Mouse (Mus musculus): ENCODE measurements around the gene Max.
A peak's percentile ranks its signal among the peaks of the same experiment; 100 is the strongest.

Max gene

DNA sequence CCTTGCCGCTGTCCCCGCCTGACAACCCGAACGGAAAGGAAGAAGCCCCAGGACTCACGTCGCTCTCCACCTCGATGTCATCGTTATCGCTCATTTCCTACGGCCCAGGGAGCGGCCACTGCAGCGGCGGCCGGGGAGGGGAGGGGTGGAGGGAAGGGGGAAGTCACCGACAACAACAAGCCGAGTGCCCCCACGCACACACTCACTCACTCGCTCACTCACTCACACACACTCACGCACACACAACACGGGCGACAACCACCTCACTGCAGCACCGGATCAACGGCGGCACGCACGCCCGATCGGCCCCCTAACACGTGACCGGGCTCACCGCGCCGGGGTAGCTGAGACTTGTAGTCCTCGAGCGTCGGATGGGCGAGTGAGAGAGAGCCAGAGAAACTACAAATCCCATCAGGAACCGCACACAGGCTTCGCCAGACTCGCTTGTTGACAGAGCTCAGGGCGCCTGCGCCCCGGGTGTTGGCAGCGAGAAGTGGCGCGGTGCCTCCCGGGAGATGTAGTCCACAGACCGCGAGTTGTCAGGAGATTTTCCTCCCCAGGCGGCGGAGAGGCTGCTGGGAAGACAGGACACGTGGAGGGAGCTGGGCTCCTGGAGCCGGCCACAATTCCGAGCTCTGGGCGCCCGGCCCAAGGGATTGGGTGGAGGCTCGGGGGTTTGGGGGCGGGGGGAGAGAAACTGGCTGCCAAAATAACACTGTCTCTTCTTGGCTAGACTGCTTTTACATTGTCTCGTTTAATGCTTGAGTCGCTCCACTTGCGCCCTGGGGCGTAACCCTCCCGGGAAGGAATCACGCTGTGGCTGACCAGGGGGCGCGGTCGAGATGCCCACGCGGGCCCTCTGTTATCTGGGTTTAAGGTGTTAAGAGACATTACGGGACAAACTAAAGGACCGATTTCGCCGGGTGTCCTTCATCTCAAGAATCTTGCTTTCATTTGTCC, at the start of gene Max:
TSS of gene Max (minus strand) at position 270 of the 960 bp plus-strand sequence.
- DNase-seq (ENCODE audit: low spot score): peak; percentile 93

DNA sequence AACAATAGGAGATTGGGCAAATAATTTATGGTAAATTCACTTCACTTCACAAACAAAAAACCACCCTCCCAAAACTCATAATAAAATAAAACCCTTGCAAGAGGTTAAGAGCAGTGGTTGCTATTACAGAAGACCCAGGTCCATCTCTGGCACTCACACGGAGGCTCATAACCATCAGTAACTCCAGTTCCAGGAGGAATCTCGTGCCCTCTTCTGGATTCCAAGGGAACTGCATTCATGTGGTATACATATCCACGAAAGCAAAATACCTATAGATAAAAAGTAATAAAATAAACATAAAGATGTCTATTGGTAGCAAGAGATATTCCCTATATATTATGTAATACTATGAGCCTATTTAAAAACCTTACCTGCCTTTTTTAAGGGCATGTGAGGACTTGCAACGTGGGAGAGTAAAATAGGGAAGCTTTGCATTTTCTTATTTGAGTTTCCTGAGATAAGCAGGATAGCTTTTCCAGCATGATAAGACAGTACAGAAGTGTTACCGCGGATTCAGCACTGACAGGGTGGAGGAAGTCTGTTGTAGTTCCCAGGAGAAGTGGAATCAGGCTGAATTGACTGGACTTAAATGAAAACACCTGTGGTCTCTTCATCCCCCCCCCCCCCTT, 49.2 kb upstream of the Max start:
- DNase-seq (ENCODE audit: low spot score): no peak

DNA sequence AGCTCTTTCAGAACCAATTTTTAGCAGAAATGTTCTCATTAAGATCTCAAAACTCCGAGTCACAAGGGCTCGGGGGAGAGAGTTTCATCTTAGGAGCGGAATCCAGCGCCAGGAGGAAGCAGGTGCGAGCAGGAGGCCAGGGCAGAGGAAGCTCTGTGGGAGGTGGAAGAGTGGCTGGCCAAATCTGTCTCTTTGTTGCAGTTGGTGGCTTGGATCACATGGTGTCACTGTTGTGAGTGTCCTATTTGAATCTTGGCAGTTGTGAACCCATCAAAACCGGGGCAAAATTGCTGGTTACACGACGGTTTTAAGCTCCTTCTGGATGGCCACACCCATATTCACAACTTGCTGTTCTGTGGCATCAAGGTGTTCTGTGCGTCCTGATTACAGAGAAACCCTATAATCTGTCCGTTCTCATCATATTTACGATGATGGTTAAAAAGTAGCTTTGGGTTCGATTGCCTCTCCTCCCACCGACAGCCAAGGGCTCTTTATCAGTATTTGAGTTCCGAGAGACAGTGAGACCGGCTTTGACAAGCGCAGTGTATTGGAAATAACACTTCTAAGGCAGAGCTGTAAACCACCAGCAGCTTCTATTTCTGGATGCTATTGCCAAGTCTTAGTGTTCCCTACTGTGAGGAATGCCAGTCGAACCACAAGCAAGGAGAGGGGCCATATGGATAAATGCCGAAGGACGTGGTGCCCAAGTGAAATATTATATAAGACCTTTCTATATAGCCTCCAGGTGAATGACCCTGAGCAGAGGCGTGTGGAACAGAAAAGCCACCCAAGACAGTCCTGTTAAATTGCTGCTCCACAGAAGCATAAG, 47.4 kb upstream of the Max start:
- no peak for DNase-seq (ENCODE audit: low spot score)

DNA sequence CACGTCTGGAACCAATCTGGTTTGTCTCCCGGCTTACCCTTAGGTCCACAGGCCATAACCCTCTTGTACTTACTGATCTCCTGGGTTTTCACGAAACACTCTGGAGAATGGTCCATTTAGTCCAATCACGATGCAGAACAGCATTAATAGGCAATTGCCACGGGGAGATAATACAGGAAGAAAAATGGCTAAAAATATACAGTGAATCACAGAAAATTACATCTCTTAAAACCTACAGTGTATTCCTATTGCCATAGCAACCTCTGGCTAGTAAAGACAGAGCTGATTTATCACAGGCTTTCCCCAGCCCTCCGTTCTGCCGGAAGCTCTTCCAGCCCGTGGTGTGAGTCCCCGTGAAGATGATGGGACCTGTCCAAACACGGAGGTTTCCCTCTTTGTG, 42.9 kb upstream of the Max start:
- no peak for DNase-seq (ENCODE audit: low spot score)

DNA sequence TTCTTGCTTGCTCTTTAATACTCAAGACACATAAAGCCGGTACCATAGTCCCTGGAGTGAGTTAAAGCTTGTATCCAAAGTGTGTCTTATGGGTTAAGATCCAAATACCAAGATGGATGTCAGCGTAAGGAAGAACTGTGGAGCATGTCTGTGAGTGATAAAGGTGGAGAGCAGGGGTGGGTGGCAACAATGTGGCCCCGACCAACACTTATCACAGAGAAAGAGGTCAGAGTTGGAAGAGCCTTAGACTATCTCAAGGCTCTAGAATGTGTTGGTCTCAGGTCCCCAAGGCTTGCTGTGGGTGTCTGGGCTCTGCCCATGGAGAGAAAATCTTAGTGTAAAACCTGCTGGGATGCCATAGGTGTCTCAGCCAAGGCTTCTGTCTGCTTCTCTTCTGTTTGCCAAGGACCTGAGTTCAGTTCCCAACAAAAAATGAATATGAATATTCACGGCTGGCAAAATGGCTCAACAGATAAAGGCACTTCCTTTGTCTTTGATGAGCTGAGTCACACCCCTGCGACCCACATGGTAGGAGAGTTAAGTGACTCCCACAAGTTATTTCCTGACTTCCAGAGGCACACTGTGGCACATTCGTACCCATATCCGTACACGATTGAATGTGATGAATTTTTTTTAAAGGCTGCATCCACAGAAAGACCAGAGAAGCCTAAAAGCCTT, 40.7 kb upstream of the Max start:
- DNase-seq (ENCODE audit: low spot score): no peak

DNA sequence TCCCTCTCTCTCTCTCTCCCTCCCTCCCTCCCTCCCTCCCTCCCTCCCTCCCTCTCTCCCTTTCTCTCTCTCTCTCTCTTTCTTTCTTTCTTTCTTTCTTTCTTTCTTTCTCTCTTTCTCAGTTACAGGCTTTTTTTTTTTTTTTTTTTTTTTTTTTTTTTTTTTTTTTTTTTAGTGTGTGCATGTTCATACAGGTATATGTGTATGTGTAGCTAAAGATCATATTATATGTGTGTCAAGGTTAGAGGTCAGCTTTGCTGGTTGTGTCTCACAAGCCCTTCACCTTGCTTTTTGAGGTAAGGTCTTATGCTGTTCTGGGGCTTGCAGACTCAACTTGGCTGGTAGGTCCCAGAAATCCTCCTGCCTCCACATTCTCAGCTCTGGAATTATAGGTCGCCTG, 39.3 kb upstream of the Max start:
- DNase-seq (ENCODE audit: low spot score): no peak

DNA sequence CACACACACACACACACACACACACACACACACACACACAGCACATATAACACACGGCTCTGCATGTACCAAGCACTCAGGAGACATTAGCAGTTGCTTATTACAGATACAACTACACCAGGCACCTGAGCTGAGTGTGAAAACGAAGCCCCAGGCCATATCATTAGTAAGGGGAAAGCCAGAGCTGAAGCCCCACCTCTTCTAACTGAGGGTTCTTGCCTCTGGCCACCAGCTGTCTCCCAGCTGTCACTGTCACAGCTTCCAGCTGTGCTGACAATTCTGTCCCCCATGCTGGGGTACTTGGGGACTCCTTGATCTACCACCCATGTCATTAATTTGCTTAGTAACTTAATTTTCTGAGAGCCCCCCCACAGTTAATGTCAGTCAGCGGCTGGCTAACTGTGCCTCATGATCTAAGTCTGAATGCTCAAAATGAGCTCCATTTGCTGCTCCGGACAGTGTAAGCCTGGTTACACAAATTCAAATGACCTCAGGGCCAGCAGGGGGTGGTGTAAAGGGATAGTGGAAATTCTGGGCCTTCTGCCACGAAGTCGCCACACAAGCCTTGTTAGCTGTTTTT, 38.8 kb upstream of the Max start:
- no peak for DNase-seq (ENCODE audit: low spot score)

DNA sequence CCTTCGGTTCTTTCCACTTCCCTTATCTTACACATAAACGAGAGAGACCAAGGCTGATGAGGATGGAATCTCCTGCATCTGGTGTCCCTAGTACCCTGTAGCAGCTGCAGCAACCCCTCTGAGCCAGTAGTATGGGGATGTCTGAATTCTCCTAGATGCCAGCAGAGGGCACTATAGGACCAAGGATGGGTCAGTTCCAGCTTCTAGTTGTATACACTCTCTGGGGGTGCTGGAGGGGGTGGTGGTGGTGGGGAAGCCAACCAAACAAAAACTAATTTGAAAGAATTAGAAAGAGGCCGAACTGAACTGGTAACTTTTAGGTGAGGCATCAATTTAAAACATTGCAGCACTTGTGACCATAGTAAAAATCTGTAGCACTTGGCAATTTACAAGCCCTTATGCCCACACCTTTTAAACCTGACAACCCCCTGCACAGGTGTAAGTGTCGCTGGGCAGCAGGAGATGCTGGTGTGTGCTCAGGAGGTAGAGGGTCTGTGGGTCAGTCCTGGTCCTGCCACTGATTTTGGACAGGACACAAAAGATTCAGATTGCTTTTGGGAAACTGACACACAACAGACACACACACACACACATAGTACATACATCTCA, 38.2 kb upstream of the Max start:
- DNase-seq (ENCODE audit: low spot score): no peak

DNA sequence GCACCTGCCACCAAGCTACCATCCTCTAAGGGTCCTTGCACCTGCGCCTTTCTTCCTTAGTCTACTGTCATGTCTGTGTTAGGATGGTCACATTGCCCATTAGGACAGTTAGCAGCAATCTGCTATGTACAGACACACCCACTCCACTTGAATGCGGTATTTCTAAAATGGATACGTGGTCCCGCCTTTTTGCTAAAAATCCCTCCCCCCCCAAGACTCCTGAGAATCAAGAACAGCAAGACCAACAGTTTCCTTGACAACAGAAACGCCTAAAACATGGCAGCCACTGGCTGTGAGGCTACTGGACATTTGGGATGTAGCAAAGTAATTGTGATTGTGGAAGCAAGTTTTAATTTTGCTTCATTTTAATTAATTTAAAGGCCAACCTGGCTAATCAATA, 32.8 kb upstream of the Max start:
- DNase-seq (ENCODE audit: low spot score): no peak

DNA sequence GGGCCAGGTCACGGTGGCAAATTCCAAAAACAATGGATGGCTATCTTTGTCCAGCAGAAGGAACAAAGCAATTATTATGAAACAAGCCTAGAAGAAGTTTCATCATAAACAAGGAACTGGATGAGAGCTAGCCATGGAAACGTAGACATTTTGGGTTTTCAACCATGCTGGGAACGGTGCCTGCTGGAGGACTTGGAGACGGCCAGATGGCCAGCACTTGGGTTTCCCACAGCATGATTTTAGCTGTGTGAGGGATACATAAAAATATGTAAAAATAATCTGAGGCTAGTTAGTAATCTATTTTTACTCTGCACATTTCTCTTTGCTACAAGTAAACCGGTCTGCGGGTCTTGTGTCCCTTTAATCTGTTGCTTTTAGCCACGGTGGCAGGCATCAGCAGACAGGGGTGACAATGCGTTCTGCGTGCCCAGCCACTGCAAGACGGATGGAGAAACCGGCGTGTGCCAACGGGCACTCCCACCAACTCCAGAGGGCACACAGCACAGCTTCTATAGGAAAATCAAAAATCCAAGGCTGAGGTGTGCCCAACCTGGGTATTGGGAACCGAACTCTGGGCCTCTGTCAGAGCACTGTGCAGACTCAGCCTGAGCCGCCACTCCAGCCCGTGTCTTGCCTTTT, 31.0 kb upstream of the Max start:
- no peak for DNase-seq (ENCODE audit: low spot score)

DNA sequence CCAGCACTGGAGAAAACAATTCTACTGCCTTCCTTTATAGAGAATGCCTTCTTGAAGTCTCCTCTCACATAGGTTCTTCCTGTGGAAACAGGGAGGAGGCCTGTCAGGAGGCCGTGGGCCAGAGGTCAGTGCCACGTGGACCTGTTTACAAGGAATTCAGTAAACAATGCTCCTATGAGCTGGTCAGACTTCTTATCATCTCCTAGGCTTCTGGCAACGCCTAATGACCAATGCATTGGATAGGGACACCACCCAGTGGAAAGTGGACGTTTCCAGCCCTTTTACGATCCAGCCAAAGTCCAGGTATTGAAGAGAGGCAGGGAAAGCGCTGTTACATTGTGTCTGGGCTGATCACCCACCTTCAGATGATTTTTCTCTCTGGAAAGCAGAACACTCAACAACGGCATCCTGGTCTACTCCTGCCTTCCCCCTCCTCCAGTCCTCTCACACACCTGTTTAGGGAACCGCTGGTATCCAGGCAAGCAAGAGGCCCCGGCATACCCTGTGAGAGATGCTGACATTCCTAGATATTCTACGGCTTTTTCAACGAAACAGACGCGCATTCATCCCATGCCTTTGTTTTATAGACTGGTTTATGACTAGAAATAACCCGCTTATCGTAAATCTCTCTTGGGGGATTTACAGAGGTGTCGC, 20.9 kb upstream of the Max start:
- no peak for DNase-seq (ENCODE audit: low spot score)

DNA sequence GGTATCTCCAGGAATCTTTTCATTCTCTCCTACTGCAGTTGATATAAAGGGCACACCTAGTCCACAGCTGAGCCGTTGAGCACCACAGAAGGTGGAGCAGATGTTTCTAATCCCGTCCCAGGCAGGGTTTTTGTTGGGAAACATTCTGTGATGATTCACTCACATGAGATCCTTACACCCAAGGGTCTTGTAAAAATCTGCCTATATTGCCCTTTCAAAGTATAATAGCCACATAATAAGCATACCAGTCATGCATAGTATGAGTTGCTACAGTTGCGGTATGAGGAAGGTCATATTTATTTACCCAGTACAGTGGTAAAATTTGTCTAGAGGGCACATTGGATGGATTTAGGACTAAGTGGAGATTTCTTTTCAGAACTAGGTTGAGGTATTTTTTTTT, 17.5 kb upstream of the Max start:
- DNase-seq (ENCODE audit: low spot score): no peak

DNA sequence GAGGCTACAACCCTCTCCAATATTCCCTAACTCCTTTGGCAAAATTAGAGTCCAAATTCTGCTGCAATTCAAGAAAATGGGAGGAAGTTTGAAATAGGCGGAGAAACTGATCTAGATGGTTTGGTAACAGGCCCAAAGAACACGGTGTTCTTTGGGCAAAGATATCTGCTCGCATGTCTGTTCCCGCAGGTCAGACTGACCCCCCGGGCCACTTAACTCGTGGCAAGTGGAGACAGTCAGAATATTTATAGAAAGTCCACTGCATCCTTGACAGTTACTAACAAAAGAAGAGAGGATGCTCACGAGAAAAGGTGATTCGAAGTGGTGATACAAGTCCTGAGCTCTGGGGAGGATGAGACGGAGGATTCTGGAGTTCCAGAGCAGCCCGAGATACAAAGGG, 10.7 kb upstream of the Max start:
- no peak for DNase-seq (ENCODE audit: low spot score)

DNA sequence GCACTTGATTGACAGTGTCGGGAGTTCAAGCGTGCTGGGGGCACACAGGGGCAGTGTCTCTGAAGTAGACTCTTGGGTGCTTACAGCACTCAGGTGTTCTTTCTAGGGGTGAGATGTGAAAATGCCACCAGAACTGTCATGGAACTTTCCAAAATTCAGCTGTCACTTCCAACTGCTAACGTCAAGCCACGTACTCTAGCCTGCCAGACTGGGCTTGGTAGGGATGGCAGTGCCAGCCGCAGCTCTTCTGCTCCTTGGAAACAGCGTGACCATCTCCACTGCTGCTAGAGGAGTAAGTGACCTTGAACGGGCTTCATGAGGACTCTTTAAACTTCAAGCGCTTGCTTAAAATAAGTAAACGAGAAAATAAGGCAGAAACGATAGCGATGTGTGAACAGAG, 10.2 kb upstream of the Max start:
- no peak for DNase-seq (ENCODE audit: low spot score)

DNA sequence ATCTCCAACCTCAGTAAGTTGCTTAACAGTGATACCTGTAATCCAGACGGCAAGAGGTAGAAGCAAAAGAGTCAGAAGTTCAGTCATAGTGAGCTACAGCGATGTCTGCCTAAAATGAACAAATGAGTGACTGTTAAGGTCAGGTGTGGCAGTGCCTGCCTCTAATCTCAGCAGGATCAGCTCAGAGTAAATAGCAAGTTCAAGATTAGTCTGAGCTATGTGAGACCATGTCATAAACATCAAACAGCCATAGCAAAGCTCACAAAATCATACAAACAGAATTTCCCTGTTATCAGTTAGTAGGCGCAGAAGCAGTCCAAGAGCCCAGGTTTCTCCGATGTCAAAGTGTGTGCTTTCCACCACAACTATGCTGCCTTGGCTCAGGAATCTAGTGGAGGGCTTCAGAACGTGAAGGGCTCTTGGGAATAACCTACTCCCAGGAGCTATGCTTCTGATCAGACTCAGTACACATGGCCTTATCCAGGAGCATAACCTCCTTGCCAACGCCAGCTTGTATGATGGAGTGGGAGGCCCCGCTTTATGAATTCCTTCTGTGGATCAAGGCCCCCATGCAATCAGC, 9.7 kb upstream of the Max start:
- no peak for DNase-seq (ENCODE audit: low spot score)

DNA sequence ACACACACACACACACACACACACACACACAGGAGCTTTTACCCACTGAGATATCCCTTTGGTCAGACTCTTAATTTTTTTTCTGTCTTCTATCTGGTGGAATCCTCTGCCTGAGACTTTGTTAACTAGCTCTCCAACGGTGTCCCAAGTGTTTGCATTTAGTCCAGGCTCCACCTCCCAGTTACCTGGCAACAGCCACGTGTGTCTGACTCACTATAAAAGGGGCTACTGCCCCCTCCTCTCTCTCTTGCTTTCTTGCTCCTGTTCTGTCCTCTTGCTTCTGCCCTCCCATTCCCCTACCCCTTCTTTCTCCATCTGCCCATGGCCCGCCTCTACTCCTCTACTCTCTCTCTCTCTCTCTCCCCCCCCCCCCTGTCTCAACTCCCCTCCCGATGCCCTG, 3.9 kb upstream of the Max start:
- no peak for DNase-seq (ENCODE audit: low spot score)

DNA sequence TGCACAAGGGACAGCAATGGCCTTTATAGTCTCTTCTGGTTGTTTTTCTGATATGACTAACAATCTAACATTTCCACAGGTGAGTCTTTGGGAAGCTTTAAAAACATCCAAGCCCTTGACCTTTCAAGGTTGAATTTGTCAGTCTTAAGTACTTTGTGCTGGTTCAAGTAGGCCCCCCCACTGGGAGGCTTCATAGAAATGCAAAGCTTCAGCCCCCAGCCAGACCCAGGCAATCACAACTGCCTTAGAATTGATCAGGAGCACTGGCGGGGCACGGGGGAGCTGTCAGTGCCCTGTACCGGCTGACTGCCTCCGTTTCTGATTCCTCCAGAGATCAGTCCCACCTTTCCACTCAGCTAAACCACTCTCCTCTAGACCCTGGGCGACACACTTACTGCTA, 3.1 kb upstream of the Max start:
- DNase-seq (ENCODE audit: low spot score): no peak

DNA sequence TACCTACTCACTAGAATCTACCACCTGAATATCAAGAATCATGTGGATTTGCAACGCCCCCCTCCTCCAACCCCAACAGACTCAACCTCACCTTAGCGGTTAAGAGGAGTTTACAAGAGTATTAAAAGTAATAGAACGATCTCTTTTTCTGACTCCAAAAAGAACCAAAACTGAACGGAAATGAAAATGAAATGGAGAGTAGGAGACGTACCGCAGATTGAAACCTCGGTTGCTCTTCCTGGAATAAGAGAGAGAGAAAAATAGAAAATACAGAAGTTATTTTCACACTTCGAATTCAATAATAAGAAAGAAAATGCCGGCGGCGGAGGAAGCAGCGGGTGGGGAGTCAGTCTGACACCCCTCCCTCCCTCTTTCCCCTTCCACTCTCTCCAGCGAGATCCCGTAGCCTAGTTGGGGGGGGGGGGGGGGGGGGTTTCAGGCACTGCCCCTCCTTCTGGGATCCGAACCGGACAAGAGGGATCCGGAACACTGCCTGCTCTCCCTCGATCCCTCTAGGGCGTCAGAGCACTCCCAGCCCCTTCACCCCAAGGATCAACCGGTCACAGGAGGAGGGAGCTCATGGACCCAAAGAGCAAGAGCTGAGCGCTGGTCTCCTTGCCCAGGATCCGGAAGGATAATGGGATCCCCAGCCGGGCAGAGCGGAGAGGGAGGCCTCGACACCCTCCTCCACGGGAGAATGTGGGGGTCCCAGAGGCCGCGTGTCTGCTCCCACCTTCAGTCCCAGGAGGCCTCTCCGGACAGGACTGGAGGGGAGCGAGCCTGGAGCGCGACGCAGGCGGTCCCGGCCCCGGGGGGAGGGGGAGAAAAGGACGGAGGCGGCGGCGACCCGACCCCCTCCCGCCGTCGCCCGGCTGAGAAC, 709 bp downstream of the Max start:
- no peak for DNase-seq (ENCODE audit: low spot score)

DNA sequence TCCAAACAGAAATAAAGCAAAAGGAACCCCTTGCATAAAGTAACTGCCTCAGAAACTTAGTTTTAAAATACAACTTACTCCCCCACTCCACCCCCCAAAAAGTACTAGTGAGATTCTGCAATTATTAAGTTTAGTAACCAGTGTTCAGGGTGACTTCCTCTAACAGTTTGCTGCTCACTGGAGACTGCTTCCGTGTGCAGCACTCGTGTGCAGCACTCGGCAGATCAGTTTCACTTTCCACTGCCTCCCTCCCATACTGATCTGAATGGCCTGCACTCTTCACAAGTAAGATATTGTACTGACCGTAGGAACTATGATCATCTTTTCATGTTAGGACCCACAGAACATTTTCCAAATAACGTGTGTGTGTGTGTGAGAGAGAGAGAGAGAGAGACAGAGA, 4.3 kb downstream of the Max start:
- no peak for DNase-seq (ENCODE audit: low spot score)

Measured in spleen, adult 12 weeks (tissue).